Mouse (Mus musculus): ENCODE measurements around the gene Spaca7.
A peak's percentile ranks its signal among the peaks of the same experiment; 100 is the strongest.
"Not testable (repeated sequence)": the region's sequence is repeated elsewhere in the genome, so short reads cannot be mapped to it uniquely, and the experiment has no call there.

Gene Spaca7

DNA sequence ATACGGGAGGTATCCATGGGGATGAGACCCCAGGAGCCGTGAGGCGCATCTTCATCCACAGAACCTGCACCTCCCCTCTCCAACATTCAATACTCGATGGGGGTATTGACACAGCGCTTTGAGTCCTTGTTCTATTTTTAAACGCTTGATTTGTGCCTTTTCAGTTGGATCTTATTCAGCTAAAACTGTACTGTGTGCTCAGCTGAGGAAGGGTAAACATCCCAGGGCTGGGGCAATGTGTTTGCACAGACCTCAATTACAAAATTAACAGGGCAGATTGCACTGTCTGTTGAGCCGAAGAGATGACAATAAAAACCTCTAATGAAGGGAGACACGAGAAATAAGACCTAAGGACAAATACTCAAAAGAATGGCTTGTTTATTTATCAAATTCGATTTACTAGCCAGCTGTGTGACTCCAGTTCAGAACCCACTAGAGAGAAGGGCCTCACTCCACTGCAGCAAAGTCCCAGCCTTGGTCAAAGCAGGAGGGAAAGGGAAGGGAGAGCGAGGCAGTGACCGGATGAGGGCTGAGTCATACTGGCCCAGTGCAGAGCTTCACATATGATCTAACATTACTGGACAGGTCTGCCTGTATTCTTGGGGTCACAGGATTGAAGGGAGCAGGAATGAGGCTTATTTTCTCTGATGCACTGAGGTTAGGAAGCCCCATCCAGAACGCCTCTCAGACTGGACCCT is 37.1 kb downstream of the Spaca7 start:
- DNase-seq, result no peak

DNA sequence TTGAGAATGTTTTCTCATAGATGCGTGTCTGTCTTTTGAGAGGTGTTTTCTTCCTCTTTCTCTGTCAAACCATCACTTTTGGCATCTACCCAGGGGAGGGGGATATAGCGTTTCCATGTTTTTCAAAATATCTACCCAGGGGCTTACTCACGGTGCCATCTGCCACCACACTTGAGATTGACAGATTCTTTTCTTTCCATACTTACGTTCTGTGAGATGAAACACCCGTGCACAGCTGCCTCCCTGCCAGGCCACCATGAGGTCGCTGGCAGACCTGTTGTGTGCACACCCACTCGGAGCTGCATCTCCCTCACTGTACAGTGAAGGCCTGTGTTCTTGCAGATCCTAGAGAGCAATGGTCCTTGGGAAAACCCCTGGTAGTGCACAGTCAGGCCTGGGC is 40.4 kb downstream of the Spaca7 start:
- no peak for DNase-seq

DNA sequence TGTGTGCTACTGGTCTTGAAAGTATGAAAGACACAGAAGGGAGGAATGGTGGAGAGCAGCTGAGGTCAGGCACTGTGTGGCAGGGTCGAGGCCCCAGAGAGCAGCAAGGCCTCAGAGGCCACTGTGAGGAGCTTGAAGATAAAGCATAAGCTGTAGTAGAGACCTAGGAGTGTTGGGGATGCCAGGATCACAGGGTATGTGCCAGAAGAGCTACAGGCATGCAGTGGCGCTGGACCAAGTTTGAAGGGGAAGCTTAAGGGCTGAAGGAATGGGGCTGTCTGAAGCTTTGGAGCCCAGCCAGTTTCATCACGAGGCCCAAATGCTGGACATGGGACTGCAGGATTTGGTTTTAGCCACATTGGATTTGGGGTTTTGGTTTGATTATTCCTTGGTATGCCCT is 44.5 kb downstream of the Spaca7 start:
- DNase-seq, result not testable (repeated sequence)

DNA sequence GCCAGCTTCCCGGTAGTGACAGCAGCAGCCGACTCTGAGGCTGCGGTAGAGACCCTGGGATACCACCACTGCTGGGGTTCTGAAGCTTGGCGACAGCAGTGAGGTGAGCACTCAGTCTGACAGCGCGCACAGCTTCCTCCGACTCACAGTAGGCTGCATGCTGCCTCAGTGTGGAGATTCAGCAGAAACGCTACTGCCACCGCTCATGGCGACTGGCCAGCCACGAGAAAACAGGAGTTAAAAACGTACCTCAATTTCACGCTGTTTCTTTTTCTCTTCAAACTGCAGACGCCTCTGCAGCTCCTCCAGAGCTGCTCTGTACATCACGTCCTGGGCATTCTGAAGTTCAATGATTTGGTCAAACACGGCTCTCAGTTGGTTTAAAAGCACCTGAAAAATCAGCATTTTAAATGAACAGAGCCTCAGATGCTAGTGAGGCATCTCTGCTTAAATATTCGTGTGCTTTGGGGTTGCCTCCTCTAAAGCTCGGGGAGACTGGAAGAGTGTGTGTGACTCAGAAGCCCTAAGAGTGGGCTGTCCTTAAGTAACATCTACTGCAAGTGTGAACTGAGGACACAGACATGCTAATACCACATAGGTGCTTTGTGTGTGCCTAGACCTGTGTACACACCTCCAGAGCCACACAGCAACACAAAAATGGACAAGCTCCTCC is 48.9 kb downstream of the Spaca7 start:
- no peak for DNase-seq

DNA sequence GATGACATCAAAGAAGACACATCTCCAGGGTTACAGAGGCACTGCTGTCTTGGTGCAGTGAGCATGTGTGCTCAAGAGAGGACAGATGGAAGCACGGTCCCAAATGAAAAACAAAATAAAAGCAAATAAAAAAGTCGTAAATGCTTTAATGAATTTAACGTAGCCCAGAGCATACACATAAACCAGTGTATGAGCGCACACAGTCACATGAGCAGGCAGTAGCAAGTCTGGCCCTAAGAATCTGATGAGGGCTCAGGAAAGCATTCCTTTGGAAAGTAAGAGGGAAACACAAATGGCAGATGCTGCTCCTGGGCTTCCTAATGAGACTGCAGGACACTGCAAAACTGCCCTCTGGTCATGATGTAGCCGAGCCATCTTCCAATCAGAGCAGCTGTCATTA is 53.1 kb downstream of the Spaca7 start:
- no peak for DNase-seq

DNA sequence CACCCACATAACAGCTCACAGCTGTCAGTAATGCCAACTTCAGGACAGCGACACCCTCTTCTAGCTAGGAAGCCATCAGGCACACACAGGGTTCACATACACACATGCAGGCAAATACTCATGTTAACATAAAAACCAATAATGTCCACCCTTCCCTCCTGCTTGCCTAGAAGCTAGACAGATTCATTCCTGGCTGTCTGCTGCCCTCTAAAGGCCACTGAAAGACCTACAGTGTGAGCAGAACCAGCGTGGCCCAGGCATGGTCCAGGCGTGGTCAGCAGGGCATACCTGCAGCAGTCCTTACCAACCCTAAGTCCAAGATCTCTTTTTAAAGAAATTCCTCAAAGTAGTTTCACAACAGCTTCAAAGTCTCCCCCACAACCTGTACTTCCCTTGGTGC is 56.2 kb downstream of the Spaca7 start:
- peak; percentile 62 for DNase-seq

DNA sequence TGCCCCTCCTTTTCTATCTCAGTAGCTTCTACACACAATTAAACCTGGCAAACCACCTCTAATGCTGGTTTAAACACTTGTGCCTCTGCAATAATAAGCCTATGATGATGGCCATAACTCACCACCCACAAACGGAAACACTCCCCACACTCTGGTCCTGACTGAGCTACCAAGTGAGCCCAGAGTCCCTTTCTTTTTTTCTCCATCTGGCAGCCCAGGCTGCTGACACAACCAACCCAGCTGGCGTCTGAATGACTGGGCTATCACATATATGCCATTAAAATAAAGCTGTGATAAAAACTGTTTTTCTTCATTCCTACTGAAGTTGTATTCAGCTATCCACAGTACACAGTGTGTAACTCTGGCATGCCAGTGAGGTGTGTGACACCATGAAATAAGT is 62.5 kb downstream of the Spaca7 start:
- no peak for DNase-seq

DNA sequence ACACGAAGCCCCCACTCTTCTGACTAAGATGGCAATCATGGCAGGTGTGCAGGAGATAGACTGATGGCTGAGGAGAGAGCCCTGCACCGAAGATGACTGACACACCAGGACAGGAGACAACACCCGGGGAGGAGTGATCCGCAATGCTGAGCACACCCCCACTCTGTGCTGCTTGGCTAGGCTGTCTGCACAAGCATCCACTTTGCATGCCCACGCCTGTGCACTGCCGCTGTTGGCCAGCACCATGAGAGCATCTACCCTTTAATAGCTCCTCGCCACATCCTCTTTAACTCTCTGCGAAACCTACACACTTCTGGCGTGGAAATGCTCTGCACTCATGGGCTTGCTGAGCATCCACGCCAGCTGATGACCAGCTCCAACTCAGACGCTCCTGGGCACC is 65.6 kb downstream of the Spaca7 start:
- DNase-seq, result no peak

DNA sequence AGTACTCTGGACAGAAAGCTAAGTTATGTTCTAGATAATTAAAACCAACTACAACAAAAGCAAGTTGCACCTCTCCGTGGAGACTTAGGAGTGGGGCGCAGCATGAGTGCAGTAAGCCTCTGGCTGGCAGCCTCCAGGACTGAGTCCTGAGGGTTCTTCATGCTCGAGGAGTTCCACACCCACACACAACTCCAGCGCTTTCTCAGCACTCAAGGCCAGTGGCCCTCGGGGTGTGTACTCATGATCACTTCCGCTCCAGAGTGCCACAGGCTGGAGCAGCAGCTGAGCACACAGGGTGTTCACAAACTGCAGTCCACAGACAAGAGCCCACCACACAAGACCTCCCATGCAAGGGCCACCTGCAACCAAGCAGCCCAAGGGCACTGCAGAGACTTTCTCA is 68.7 kb downstream of the Spaca7 start:
- no peak for DNase-seq

DNA sequence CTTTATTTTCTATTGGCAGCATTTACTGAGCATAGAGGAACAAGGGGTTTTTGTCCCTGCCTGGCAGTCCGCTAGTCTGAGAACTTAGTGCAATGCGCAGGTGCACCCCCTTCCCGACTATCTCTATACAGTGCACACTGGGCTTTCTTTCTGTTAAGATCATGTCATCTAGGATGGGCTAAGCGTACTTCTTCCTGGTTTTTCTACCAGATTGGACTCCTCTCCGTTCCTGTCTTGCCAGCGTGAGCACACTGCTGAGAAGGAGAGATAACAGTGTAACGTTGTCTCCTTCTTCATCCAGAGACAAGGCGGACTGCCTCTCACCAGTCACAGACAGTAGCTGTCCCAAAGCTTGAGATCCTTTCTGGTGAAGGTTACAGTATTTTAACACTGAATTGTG is 71.5 kb downstream of the Spaca7 start:
- DNase-seq, result no peak

DNA sequence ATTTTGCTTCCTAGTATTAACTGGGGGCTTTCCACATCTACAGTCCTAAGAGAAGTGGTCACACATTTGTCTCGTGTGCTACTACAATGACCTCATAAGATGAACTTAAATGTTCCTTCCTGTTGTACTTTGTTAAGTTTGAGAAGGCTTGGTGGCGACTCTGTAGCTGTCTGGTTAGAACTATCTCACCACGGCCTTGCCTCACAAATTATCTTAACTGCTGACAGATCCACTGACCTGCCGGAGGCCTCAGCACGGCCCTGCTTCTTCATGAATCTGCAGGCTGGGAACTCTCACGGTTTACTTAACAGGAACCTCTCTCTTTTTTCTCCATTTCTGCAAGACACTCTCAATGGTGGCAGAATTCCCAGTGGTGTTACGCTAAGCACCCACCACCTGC is 72.1 kb downstream of the Spaca7 start:
- no peak for DNase-seq

DNA sequence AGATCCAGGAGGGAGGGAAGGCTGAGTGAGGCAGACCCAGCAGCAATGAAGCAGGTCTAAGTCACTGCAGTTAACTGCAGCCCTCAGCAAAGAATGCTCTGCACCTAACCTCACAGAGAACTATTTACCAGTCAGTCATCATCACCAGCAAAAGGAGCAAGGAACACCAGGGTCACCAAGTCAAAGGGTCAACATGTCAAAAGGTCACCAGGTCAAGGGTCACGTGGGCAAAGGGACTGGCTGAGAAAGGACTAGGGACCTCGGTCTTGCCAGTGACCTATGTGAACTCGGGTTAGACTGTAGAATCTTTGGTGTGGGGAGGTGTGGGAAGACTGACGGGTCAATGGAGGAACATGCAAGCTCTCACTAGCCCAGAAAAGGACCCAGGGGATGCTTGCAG is 73.7 kb downstream of the Spaca7 start:
- no peak for DNase-seq

DNA sequence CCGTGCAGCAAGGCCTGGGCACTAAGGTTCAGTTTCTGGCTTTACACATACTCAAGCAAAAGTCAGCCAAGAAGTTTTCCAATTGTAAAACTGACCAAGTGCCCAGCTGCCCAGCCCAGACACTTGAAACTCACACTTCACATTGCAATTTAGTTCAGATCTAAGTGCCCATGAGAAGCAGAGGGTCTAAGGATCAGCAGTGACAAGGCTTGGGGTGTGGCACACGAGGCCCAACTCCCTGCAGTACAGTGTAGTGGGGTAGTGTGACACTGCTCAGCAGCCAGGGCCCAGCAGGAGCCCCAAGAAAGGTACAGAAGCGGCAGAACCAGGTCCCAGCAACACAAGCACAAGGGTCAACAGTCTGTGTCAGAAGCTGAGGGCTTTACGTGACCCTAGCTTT is 76.1 kb downstream of the Spaca7 start:
- no peak for DNase-seq

Measured in retina, postnatal 1 day (tissue).